Mouse (Mus musculus) heart, adult 2 months (tissue): ENCODE measurements at regions not wholly inside any gene's neighbourhood (a gene's known extent, or its start where the extent isn't known, plus 50 kb on each side); places are given as distances from the start of the nearest gene placed in this dataset.

Experiments used
- CTCF ChIP-seq: fragments of 200-600 bp; IDR thresholded peaks from 2 replicates; pipeline ENCODE4 v1.8.1; 2022; ENCODE audit warnings: antibody characterized with exemption, mild to moderate bottlenecking, moderate library complexity
- EP300 ChIP-seq: fragments of 200-500 bp; IDR thresholded peaks from 2 replicates; pipeline ENCODE4 v1.6.1; 2011; ENCODE audit warnings: low read depth, low read length, control low read depth; ENCODE audit not compliant: insufficient read depth
- POLR2A ChIP-seq: fragments of 200-500 bp; IDR thresholded peaks from 2 replicates; pipeline ENCODE4 v1.6.1; 2011; ENCODE audit warnings: mild to moderate bottlenecking, low read depth, low read length, control low read depth; ENCODE audit not compliant: insufficient read depth

DNA sequence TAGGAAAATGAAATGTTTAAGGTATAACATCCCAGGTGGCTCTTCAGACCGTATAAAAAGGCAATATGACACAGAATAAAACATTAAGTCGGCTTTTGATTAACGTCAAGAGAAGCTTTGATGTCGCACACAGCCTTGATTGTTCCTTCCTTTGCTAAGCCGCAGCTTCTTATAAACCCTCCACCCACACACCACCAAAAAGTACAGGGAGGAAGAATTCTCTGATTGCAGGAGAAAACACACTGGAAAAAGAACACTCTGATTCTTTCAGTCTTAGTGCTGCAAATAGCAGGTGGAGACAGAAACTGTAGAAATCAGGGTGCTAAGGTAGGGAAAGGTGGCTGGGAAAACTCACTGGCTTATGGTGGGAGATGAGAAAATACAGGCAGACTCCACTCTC lies 162.7 kb downstream of the Adgra3 start:
- no peak for TF ChIP-seq CTCF
- no peak for TF ChIP-seq EP300
- TF ChIP-seq POLR2A, result no peak
